Mouse (Mus musculus) CD8-positive naive resting alpha-beta T cell, adult 2 months (primary cell): Measurements from ENCODE around the gene 1700092M07Rik.

Experiments used
- DNase-seq, 2 experiments: peaks; one replicate each; pipeline ENCODE4 v3.0.0; 2022; ENCODE audit warnings: low read depth in 2 of 2, low spot score in 2 of 2

Gene 1700092M07Rik

DNA sequence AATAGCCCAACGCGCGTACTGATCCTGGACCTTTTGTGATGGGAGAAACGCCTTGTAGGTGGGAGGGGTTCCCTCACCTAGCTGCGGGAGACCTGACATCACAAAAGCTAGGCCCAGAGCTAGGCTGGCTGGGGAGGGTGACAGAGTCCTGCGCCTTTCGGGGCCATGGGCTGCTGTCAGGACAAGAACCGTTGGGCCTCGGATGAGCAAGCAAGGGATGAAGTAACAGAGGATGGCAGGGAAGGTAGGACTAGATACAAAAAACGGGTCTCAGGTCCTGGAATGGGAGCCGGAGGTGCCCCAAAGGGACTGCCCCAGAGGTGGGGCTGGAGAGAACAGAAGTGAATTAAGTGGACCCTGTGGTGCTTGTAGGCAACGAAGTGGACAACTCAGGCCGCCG lies at the start of gene 1700092M07Rik:
1700092M07Rik (plus strand) TSS at position 116 of the 400 bp plus-strand sequence.
- DNase-seq, result no peak

DNA sequence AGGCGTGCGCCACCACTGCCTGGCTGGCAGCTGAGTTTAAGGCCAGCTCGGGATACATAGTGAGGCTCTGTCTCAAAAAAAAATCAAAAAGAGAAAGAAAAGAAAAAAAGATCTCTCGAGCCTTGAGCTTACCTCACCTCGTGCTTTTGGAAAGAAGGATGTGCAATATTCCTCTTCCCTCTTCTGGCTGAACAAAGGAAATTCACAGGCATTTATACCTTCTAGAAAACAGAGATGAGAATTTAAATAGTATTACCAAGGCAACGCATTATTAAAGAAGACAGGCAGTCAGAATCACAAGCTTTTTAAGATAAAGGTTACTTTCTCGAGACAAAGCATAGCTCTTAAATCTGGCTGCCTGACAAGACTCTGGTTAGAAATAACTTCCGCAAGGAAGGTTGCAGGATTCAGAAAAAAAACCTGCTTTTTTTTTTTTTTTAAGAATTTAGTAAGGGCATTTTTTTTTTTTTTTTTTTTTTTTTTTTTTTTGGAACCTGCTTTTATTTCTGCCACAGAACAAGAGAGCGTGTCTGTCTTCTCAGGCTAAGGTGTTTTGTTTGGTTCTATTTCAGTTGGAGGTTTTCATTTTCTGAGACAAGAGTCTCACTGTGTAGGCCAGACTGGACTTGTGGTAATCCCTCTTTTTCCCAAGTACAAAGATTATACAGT lies 48.5 kb upstream of the 1700092M07Rik start:
- no peak for DNase-seq

DNA sequence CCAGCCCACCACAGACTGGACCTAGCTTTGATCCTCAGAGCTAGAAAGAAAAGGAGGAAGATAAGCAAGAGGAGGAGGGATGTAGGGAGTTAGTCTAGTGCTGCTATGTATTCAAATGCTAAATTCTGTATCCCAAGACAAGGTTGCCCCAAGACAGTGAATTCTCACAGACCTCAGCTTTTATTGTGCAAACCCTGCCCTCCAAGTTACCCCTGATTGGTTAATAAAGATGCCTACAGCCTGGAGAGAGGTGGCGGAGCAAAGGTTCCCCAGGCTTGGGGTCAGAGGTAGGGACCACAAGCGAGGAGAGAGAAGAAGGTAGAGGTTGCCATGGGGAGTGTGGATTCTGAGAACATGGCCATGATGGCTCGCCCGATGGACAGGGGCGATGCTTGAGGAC lies 47.8 kb upstream of the 1700092M07Rik start:
- no peak for DNase-seq

- DNase-seq, result peak; percentile 57 to 69
Measured at GRCm38 (mm10) chr19:8695330-8695729, 45.2 kb upstream of the 1700092M07Rik start.

GRCm38 (mm10) chr19:8699652-8700051 lies 40.9 kb upstream of the 1700092M07Rik start:
- DNase-seq, result no peak

DNA sequence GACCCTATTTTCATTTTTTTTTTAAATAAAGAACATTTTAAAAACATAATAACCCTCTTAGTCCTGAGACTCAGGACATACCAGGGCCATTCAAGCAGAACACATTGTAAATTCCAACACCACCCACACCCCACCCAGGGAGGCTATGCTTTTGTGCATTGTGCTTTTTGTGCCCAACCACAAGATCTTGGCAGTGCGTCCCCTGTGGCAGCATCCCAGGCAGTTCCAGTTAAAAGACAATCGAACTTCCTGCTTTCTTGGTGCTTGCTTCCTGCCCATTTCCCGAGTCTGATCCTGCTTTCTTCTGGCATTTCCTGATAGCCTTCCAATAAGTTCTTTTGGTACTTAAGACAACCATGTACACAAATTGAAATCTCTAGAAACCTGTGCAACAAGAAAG lies 38.1 kb upstream of the 1700092M07Rik start:
- DNase-seq, result no peak

DNA sequence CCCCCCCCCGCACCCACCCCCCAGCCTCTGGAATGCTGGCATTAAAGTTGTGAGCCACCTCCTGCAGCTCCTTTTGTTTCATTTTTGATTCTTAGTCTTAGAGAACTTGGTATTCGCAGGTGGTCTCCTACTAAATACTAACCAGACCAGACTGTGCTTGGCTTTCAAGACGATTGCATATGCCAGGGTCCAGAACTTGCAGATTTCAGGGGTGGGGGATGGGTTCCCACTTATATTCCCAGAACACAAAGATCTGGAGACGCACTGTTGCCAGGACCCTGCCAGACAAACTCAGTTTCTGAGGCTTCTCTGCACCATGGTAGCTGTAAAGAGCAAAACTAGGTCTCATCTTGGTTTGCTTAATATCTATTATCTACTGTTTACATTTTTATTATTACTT lies 36.9 kb upstream of the 1700092M07Rik start:
- no peak for DNase-seq

DNA sequence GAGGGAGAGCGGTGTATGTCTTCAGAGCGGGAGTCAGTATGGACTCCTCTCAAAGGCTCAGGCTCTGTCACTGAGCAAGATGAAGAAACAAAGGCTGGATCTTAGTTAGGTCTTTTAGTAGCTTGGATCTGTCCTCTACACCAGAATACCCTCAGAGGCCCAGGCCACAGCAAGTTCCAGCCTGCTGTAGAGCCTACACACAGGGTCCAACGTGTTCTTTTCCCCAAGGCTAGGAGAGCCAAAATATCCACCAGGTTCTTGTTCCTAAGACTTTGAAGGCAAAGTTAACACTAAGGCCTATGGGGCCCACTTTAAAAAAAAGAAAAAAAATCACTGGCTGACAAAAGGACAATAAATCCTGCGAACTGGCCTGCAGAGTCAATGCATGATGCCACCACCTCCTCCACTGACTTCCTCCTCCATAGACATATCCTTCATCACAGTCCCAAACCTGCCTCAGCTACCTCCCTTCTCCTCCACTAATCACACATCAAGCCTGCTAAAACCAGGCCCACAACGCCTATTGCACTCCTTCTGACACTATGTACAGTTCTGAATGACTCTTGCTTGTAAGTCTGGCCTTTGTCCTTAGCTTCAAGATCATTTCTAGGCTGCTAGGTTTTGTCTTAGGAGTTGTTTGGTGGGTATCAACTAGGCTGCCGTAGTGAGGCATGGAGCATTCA lies 35.4 kb upstream of the 1700092M07Rik start:
- no peak for DNase-seq

- DNase-seq, result no peak
Measured at GRCm38 (mm10) chr19:8706132-8706667, 34.3 kb upstream of the 1700092M07Rik start.

- DNase-seq, result no peak
Measured at GRCm38 (mm10) chr19:8706930-8707329, 33.6 kb upstream of the 1700092M07Rik start.

DNA sequence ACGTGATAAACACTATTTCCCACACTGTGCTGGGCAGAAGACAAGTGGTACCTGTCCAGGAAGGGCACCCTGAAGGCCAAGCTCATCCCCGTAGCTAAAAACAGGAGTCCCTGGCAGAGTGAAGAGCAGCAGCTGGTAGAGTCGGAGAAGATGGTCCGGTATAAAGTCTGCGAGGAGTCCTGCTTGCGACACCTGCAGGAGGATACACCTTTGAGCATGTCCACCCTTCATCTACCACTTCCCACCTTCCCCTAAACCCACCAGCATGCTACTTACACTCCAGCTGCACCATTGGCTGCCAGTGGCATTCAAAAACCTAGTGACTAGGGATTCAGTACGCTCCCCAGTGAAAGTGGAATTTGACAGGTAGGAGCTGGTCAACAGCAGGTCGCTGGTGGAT lies 31.6 kb upstream of the 1700092M07Rik start:
- DNase-seq, result no peak

DNA sequence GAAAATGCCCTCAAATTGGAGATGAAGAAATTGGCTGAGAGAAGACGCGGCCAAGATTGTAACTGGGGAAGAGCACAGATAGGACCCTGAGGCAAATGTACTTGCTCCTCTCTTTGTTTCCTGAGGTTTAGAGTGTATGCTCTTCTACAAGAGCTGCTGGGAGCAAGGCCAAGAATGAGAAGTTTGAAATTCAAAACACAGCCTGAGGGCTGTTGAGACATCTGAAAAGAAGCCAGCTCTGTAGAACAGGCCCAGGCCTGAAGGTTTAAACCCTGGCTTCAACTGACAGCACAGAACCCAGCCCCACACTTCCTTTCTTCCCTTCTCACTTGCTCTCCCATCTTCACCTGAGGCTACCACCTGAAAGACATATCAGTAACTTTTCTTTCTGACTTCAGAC lies 30.5 kb upstream of the 1700092M07Rik start:
- no peak for DNase-seq

- no peak for DNase-seq
Measured at GRCm38 (mm10) chr19:8711506-8711905, 29.0 kb upstream of the 1700092M07Rik start.

DNA sequence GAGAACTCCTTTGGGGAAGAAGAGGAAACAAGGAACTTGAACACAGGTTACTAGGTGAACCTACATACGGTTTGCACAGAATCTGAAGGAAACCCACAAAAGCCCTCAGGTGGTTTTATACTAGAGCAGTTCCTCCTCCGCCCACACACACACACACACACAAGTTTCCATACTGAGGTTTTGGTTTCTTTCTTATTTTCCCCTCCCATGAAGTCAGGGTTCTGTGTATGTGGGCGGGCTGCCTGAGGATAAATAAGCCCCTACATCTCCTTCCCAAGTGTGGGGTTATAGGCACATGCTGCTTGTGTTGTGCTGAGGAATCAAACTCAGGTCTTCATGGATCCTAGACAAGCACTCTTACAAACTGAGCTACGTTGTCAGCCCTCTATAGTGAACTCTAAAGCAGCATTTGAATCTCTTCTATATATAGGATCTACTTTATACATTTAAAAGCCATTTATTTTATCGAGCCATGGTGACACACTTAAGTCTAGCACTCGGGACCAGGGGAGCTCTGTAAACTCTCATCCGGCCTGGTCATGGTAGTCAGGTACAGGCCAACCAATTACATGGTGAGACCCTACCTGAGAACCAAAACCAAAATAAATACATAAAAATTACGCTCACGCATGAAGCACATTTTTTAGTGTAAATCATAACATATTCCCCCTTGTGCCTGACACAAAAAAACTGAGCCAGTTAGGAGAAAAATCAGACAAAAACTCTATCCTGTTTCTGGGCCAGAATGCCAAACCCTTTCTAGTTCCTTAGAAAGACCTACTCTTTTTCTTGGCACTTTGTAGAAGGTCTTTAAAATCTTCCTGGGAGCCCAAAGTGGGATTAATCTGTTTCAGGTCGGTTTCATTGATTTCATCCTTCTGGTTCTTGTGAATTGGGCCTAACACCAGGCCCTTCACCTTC lies 28.3 kb upstream of the 1700092M07Rik start:
- DNase-seq, result peak; percentile 61 to 70

GRCm38 (mm10) chr19:8712870-8713305 lies 27.6 kb upstream of the 1700092M07Rik start:
- peak; percentile 85 for DNase-seq

- peak; percentile 89 to 92 for DNase-seq
Measured at GRCm38 (mm10) chr19:8713306-8713996, 27.1 kb upstream of the 1700092M07Rik start.

DNA sequence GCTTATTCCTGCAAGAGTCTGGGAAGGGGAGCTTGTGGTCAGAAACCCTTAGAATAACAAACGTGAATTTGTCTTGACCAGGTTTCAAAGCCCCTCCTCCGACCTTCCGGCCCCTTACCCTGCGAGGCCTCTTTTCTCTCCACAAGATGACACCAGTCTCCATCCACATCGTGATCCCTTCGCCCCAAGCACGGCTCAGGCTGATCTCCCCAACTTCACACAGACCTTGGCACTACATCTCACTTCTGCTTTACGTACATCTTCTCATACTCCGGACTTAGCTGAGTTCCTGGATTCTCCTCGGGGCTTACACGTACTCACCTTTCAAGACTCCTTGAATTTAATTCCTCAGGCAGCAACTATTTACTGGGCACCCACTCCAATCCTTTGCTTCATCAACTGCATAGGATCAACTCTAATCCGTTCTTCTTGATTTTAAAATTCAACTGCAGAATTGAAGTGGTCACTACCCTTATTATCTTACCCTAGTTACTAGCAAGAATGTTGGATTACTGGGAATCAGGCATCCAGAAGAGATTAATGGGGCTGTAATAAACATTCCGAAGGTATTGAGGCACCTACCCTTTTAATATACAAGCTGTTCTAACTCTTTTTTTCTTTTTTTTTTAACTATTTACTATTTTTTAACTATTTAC lies 26.4 kb upstream of the 1700092M07Rik start:
- DNase-seq, result no peak

GRCm38 (mm10) chr19:8714653-8715481 lies 25.7 kb upstream of the 1700092M07Rik start:
- DNase-seq, result no peak
